Mouse (Mus musculus): ENCODE measurements around the gene Rasgrp2. TPM values are rescaled to one million over a fixed set of nuclear protein-coding genes. Genes with fewer than 3 reads are reported as not detected.
A peak's percentile ranks its signal among the peaks of the same experiment; 100 is the strongest.

The Rasgrp2 gene
- polyA plus RNA-seq, 1 experiment from 2014 or later: 89.2 TPM

DNA sequence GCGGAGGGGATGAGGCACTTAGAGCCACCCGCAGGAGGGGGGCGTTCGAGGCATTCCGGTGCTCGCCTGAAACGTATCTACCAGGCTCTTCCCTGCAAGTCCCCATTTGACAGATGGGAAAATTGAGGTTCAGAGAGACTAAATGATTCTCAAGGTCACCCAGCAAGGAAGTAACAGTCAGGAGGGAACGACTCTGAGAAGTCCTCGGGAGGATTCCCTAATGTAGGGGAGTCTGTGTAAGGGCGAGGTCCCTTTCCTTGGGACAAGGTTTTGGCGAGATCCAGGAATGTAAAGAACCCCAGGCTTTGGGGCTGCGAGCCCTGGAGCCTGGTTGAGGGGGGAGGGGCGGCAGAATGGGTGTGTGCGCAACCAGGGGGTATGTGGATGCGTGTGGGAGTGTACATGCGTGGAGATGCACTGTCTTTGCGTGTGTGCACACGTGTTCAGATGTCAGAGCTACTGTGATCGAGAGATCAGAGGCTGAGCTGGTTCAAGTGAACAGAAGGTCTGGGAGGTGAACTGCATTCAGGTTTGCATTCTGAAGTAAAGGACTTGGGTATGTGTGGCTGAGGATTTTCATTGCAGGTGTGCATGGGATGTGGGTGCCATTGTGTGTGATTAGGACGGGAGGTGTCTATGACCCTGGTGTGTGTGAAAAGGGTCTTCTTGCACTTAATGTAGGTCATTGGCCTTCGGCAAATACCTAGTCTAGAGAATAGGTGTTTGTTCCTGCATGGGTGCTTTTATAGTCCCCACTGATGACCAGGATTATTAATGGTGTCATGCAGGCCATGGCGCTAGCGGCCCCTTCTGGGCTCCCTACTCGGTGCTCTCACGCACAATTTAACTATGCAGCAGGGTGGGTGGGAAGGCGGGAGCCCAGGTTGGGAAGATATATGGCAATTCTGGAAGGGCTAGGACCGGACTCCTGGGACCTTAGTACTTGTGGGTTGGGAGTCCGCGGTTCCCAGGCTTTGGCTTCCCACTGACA lies 1.3 kb downstream of the Rasgrp2 start:
- no peak; the same call in 1 of the 2 replicates for ATAC-seq (ENCODE audit: low FRiP score)
- Histone ChIP-seq H3K9ac (peak overlapping the region; percentile 81), H3K4me2 (replicated peaks) (peak overlapping the region; percentile 99), H3K4me3 (replicated peaks; ENCODE audit: low read length) (peak overlapping the region; percentile 67), H3K27me3 (ENCODE audit: control insufficient read depth, insufficient read depth, low read length) (peaks cover 24% of the 10 kb centered on the region), H3K9me3 (ENCODE audit: control insufficient read depth, low read length) (no peaks in the 10 kb centered on the region), H3K36me3 (replicated peaks; ENCODE audit: control insufficient read depth, insufficient read depth) (no peaks in the 10 kb centered on the region), H3K4me1 (replicated peaks; ENCODE audit: control insufficient read depth, insufficient read depth, low read length) (peaks cover 28% of the 10 kb centered on the region), H3K27ac (no peak overlapping the region)
- WGBS: 2% methylated on average over 29 of the region's 29 CpGs
- DNase-seq (ENCODE audit: low spot score): peak; percentile 42

- WGBS: under 1% methylated on average over 32 of the region's 32 CpGs
- Histone ChIP-seq H3K9ac (peak overlapping the region; percentile 28; the same call in 1 of the 2 replicates), H3K27ac (no peak overlapping the region), H3K9me3 (ENCODE audit: control insufficient read depth, low read length) (no peaks in the 10 kb centered on the region), H3K36me3 (replicated peaks; ENCODE audit: control insufficient read depth, insufficient read depth) (no peaks in the 10 kb centered on the region), H3K4me1 (replicated peaks; ENCODE audit: control insufficient read depth, insufficient read depth, low read length) (peaks cover 28% of the 10 kb centered on the region), H3K27me3 (ENCODE audit: control insufficient read depth, insufficient read depth, low read length) (peaks cover 24% of the 10 kb centered on the region), H3K4me2 (replicated peaks) (peak overlapping the region; percentile 99), H3K4me3 (replicated peaks; ENCODE audit: low read length) (peak overlapping the region; percentile 67)
- DNase-seq (ENCODE audit: low spot score): peak; percentile 57
- peak; percentile 5; the same call in 1 of the 2 replicates for ATAC-seq (ENCODE audit: low FRiP score)
These were observed 2.1 kb downstream of the Rasgrp2 start for GRCm38 (mm10) chr19:6401131-6401815.

DNA sequence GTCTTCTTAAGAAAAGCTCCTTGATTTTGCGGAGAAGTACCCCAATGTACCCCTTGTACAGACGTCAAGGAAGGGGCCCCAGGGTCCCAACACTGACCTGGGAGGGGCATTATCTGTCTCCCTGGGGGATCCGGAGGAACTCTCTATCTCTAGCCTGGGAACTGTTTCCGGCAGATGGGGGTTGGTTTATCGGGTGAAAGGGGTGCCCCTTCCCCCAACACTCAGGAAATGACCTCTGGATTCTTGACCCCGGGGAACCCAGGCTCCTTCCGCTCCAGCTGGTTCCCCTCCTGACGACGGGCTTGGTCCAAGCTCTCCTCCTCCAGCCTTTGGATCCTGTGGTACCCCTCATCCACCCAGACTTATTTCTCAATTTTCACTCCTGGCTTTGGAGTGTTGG lies 2.8 kb downstream of the Rasgrp2 start:
- Histone ChIP-seq H3K4me3 (replicated peaks; ENCODE audit: low read length) (peak overlapping the region; percentile 67; the same call in 1 of the 2 replicates), H3K27ac (no peak overlapping the region), H3K9me3 (ENCODE audit: control insufficient read depth, low read length) (no peaks in the 10 kb centered on the region), H3K27me3 (ENCODE audit: control insufficient read depth, insufficient read depth, low read length) (peaks cover 24% of the 10 kb centered on the region), H3K4me2 (replicated peaks) (peak overlapping the region; percentile 99), H3K9ac (0 out of 2 replicates have a peak overlapping the region, but pooled peaks have one; percentile 28), H3K36me3 (replicated peaks; ENCODE audit: control insufficient read depth, insufficient read depth) (no peaks in the 10 kb centered on the region), H3K4me1 (replicated peaks; ENCODE audit: control insufficient read depth, insufficient read depth, low read length) (peaks cover 28% of the 10 kb centered on the region)
- 0 out of 2 replicates have a peak, but pooled peaks have one; percentile 5 for ATAC-seq (ENCODE audit: low FRiP score)
- 15% methylated on average over 9 of the region's 9 CpGs for WGBS
- DNase-seq (ENCODE audit: low spot score): no peak

GRCm38 (mm10) chr19:6403869-6404268 lies 4.7 kb downstream of the Rasgrp2 start:
- ATAC-seq (ENCODE audit: low FRiP score): no peak
- Histone ChIP-seq H3K9me3 (ENCODE audit: control insufficient read depth, low read length) (no peaks in the 10 kb centered on the region), H3K27ac (no peak overlapping the region), H3K4me2 (replicated peaks) (no peak overlapping the region), H3K36me3 (replicated peaks; ENCODE audit: control insufficient read depth, insufficient read depth) (no peaks in the 10 kb centered on the region), H3K9ac (no peak overlapping the region), H3K27me3 (ENCODE audit: control insufficient read depth, insufficient read depth, low read length) (peaks cover 24% of the 10 kb centered on the region), H3K4me1 (replicated peaks; ENCODE audit: control insufficient read depth, insufficient read depth, low read length) (peaks cover 26% of the 10 kb centered on the region), H3K4me3 (replicated peaks; ENCODE audit: low read length) (no peak overlapping the region)
- DNase-seq (ENCODE audit: low spot score): no peak
- 77% methylated on average over 10 of the region's 10 CpGs for WGBS

DNA sequence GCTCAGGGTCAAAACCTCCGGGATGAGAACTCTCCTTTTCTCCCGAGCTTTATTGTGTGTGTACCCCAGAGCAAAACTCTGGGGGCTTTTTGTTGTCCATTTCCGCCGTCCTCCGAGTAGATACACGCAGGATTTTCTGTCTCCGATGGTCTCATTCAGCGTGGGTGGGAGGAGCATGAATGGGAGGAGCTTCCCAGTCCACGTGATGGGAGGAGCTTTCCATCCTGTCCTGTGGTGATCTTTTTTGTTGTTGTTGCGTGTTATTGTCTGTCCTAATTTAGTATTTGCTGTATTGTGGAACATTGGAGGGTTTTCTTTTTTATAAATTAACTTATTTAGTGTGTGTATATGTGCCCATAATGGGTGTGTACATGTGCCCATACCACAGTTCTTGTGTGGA lies 6.3 kb downstream of the Rasgrp2 start:
- Histone ChIP-seq H3K4me2 (replicated peaks) (no peak overlapping the region), H3K27ac (no peak overlapping the region), H3K36me3 (replicated peaks; ENCODE audit: control insufficient read depth, insufficient read depth) (no peaks in the 10 kb centered on the region), H3K4me3 (replicated peaks; ENCODE audit: low read length) (no peak overlapping the region), H3K9me3 (ENCODE audit: control insufficient read depth, low read length) (no peaks in the 10 kb centered on the region), H3K27me3 (ENCODE audit: control insufficient read depth, insufficient read depth, low read length) (peaks cover 20% of the 10 kb centered on the region), H3K9ac (no peak overlapping the region), H3K4me1 (replicated peaks; ENCODE audit: control insufficient read depth, insufficient read depth, low read length) (peaks cover 14% of the 10 kb centered on the region)
- ATAC-seq (ENCODE audit: low FRiP score): no peak
- 66% methylated on average over 10 of the region's 10 CpGs for WGBS
- no peak for DNase-seq (ENCODE audit: low spot score)

GRCm38 (mm10) chr19:6407109-6407508 lies 8.0 kb downstream of the Rasgrp2 start:
- DNase-seq (ENCODE audit: low spot score) (no peak), ATAC-seq (ENCODE audit: low FRiP score) (no peak)
- H3K36me3 ChIP-seq (replicated peaks; ENCODE audit: control insufficient read depth, insufficient read depth): no peaks in the 10 kb centered on the region
- H3K4me1 ChIP-seq (replicated peaks; ENCODE audit: control insufficient read depth, insufficient read depth, low read length): no peaks in the 10 kb centered on the region
- H3K27me3 ChIP-seq (ENCODE audit: control insufficient read depth, insufficient read depth, low read length): peaks cover 5% of the 10 kb centered on the region; the same call in 1 of the 2 replicates
- H3K4me2 ChIP-seq (replicated peaks): no peak overlapping the region
- H3K9ac ChIP-seq: no peak overlapping the region
- no peak overlapping the region for H3K4me3 ChIP-seq (replicated peaks; ENCODE audit: low read length)
- no peak overlapping the region for H3K27ac ChIP-seq
- 81% methylated on average over 8 of the region's 8 CpGs for WGBS
- H3K9me3 ChIP-seq (ENCODE audit: control insufficient read depth, low read length): no peaks in the 10 kb centered on the region

DNA sequence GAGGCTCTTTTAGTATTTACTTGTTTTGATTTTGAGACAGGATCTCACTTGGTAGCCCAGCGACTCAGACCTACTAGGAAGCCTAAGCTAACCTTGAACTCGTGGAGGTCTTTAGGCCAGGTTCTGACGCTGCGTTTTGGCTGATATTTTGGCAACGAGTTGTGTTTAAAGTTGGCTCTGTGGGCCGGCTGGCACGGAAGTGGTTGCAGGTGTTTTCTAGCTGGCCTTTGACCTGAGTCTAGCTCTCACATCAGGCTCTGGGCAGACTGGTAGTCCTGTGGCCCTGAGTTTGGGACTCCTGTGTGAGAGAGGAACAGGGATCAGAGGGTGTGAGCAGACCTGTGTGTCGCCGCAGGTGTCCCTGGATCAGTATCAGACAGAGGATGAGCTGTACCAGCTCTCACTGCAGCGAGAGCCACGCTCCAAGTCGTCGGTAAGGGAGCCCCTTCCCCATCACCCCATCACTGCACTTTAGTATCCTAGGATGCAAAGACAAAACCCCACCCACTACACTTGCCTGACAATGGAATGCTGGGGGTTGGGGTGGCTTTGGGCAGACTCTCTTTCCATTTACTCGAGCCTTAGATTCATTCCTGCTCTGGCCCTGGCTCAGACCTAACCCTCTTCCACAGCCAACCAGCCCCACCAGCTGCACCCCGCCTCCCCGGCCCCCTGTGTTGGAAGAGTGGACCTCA lies 8.8 kb downstream of the Rasgrp2 start:
- DNase-seq (ENCODE audit: low spot score) (no peak), ATAC-seq (ENCODE audit: low FRiP score) (no peak)
- Histone ChIP-seq H3K27me3 (ENCODE audit: control insufficient read depth, insufficient read depth, low read length) (no peaks in the 10 kb centered on the region; the same call in 1 of the 2 replicates), H3K27ac (no peak overlapping the region), H3K36me3 (replicated peaks; ENCODE audit: control insufficient read depth, insufficient read depth) (no peaks in the 10 kb centered on the region), H3K4me3 (replicated peaks; ENCODE audit: low read length) (no peak overlapping the region), H3K4me2 (replicated peaks) (no peak overlapping the region), H3K4me1 (replicated peaks; ENCODE audit: control insufficient read depth, insufficient read depth, low read length) (no peaks in the 10 kb centered on the region), H3K9me3 (ENCODE audit: control insufficient read depth, low read length) (no peaks in the 10 kb centered on the region), H3K9ac (no peak overlapping the region)
- 47% methylated on average over 16 of the region's 16 CpGs for WGBS

DNA sequence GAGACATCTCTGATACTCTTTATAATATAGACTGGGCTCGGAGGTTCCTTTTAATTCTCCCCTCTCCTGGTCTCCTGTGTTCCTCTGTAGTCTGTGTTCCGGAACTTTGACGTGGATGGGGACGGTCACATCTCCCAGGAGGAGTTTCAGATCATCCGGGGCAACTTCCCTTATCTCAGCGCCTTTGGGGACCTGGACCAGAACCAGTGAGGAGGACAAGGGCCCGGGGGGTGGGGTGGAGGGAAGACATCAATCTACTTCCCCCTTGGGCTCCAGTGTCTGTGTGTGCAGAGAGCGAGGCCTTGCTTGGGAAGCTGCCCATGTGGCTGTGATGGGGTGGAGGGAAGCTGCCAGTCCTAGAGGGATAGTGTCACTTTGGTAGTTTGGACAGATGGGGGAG lies 9.6 kb downstream of the Rasgrp2 start:
- ATAC-seq (ENCODE audit: low FRiP score): no peak
- Histone ChIP-seq H3K4me3 (replicated peaks; ENCODE audit: low read length) (no peak overlapping the region), H3K4me1 (replicated peaks; ENCODE audit: control insufficient read depth, insufficient read depth, low read length) (no peaks in the 10 kb centered on the region), H3K9me3 (ENCODE audit: control insufficient read depth, low read length) (no peaks in the 10 kb centered on the region), H3K27me3 (ENCODE audit: control insufficient read depth, insufficient read depth, low read length) (no peaks in the 10 kb centered on the region), H3K36me3 (replicated peaks; ENCODE audit: control insufficient read depth, insufficient read depth) (no peaks in the 10 kb centered on the region), H3K9ac (no peak overlapping the region), H3K4me2 (replicated peaks) (no peak overlapping the region), H3K27ac (no peak overlapping the region)
- 73% methylated on average over 8 of the region's 8 CpGs for WGBS
- no peak for DNase-seq (ENCODE audit: low spot score)

GRCm38 (mm10) chr19:6409176-6409575 lies 10.0 kb downstream of the Rasgrp2 start:
- Histone ChIP-seq H3K36me3 (replicated peaks; ENCODE audit: control insufficient read depth, insufficient read depth) (no peaks in the 10 kb centered on the region), H3K4me2 (replicated peaks) (no peak overlapping the region), H3K9me3 (ENCODE audit: control insufficient read depth, low read length) (no peaks in the 10 kb centered on the region), H3K4me3 (replicated peaks; ENCODE audit: low read length) (no peak overlapping the region), H3K27me3 (ENCODE audit: control insufficient read depth, insufficient read depth, low read length) (no peaks in the 10 kb centered on the region), H3K9ac (no peak overlapping the region), H3K27ac (no peak overlapping the region), H3K4me1 (replicated peaks; ENCODE audit: control insufficient read depth, insufficient read depth, low read length) (no peaks in the 10 kb centered on the region)
- ATAC-seq (ENCODE audit: low FRiP score) (no peak), DNase-seq (ENCODE audit: low spot score) (no peak)
- WGBS: 82% methylated on average over 5 of the region's 5 CpGs
